ENCODE assay signal across 24 mouse cellular contexts in the genomic region with DNA sequence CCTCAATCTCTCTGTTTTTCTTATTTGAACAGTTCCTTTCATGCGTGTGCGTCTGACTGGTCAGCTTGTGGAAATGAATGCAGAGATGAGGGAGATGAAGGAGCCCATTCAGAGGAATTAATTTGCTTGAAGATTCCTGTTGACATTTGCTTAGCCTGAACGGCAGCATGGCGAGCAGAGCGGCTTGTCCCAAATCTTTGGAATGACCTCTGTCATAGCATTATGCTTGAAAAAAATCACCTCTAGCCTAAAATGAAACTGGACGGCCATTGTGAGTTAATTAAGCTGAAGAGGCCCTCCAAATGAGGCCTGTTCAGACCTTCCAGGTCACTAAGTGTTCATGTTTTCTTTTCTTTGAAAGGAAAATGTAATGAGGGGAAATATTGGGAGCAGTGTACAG. TPM values are rescaled to one million over a fixed set of nuclear protein-coding genes. Genes with fewer than 3 reads are reported as not detected.
DNase-seq lines count a peak whose midpoint lies in the region; ATAC-seq lines count a peak whose summit lies in the region.
"Had no signal": no experiment of that assay in that cellular context is flagged by ENCODE, and none has a peak within 500 bp of the region (broad histone marks: within the 10 kb centered on the region; RNA-seq: fewer than 3 reads in every experiment).

No protein-coding gene starts in this region.

- peak; percentile 61 for DNase-seq in embryonic facial prominence, embryonic 14.5 days (ENCODE audit: low spot score)
- no peak for DNase-seq in embryonic facial prominence, embryonic 10.5 days (ENCODE audit: low spot score)
- peak; percentile 97 for DNase-seq in Muller cell, postnatal 12 days (ENCODE audit: inconsistent ontology term)
- peak; percentile 89 for DNase-seq in retina, embryonic 14.5 days (ENCODE audit: low spot score)
- DNase-seq in kidney, adult 8-10 months = no peak
- DNase-seq in adrenal gland, adult 2 months = no peak
- DNase-seq: adrenal gland, adult 8-10 months; adrenal gland, postnatal 14 days; adrenal gland, postnatal 36 days; B cell, adult 2 months; cerebellum, adult 11-12 months; cerebellum, adult 2 months; cerebellum, adult 9-10 months; cerebellum, postnatal 10 days; cerebellum, postnatal 25 days; forebrain, postnatal 0 days had no signal

- 71% methylated on average over 6 of the region's 6 CpGs for WGBS in embryonic facial prominence, embryonic 14.5 days
- WGBS in embryonic facial prominence, embryonic 10.5 days = 68% methylated on average over 6 of the region's 6 CpGs

- peak; percentile 32; the same call in 1 of the 2 replicates for ATAC-seq in embryonic facial prominence, embryonic 14.5 days (ENCODE audit: low read depth)
- ATAC-seq: CD4-positive, CD25-positive, alpha-beta regulatory T cell, adult 4 months; forebrain, embryonic 13.5 days; forebrain, embryonic 15.5 days; forebrain, postnatal 0 days had no signal

- H3K36me3 ChIP-seq in embryonic facial prominence, embryonic 14.5 days (ENCODE audit: control insufficient read depth, insufficient read depth, low read length) = no peaks in the 10 kb centered on the region
- H3K36me3 ChIP-seq in embryonic facial prominence, embryonic 10.5 days (replicated peaks) = no peaks in the 10 kb centered on the region
- H3K36me3 ChIP-seq: embryonic facial prominence, embryonic 13.5 days; forebrain, embryonic 15.5 days; G1E had no signal

- no peak overlapping the region for H3K4me3 ChIP-seq in embryonic facial prominence, embryonic 14.5 days (ENCODE audit: low read depth, low read length)
- no peak overlapping the region for H3K4me3 ChIP-seq in embryonic facial prominence, embryonic 10.5 days
- H3K4me3 ChIP-seq: embryonic facial prominence, embryonic 13.5 days; forebrain, embryonic 13.5 days; forebrain, embryonic 15.5 days had no signal

- no peak overlapping the region for H3K4me2 ChIP-seq in embryonic facial prominence, embryonic 14.5 days (ENCODE audit: low read depth, low read length)
- H3K4me2 ChIP-seq: embryonic facial prominence, embryonic 13.5 days; forebrain, embryonic 13.5 days; forebrain, embryonic 15.5 days had no signal

- 0 out of 2 replicates have a peak, but pooled peaks cover 3% of the 10 kb centered on the region for H3K4me1 ChIP-seq in embryonic facial prominence, embryonic 14.5 days (ENCODE audit: control insufficient read depth, insufficient read depth, low read length)
- H3K4me1 ChIP-seq in embryonic facial prominence, embryonic 10.5 days = peaks cover 30% of the 10 kb centered on the region

- H3K27me3 ChIP-seq in embryonic facial prominence, embryonic 14.5 days (replicated peaks; ENCODE audit: control insufficient read depth, insufficient read depth, low read length) = no peaks in the 10 kb centered on the region
- peaks cover 4% of the 10 kb centered on the region; the same call in 1 of the 2 replicates for H3K27me3 ChIP-seq in embryonic facial prominence, embryonic 10.5 days (replicated peaks; ENCODE audit: low read depth, poor library complexity, severe bottlenecking)
- H3K27me3 ChIP-seq: CH12.LX; forebrain, embryonic 15.5 days had no signal

- H3K27ac ChIP-seq in embryonic facial prominence, embryonic 14.5 days (replicated peaks; ENCODE audit: low read depth, low read length) = no peak overlapping the region
- no peak overlapping the region for H3K27ac ChIP-seq in embryonic facial prominence, embryonic 10.5 days (replicated peaks)
- H3K27ac ChIP-seq: embryonic facial prominence, embryonic 13.5 days; forebrain, embryonic 13.5 days; forebrain, embryonic 15.5 days had no signal

- H3K9ac ChIP-seq in embryonic facial prominence, embryonic 14.5 days (ENCODE audit: low read depth, low read length) = no peak overlapping the region
- H3K9ac ChIP-seq: embryonic facial prominence, embryonic 13.5 days; forebrain, embryonic 13.5 days; forebrain, embryonic 15.5 days; forebrain, postnatal 0 days had no signal

- no peaks in the 10 kb centered on the region for H3K9me3 ChIP-seq in embryonic facial prominence, embryonic 14.5 days (ENCODE audit: control insufficient read depth, low read length)
- H3K9me3 ChIP-seq in embryonic facial prominence, embryonic 10.5 days = no peaks in the 10 kb centered on the region
- H3K9me3 ChIP-seq: embryonic facial prominence, embryonic 13.5 days; forebrain, embryonic 13.5 days; forebrain, embryonic 15.5 days; G1E had no signal

RNA-seq across cellular contexts. Expression of a gene that starts 15.3 kb away (rescaled TPM):
- polyA plus RNA-seq in embryonic facial prominence, embryonic 14.5 days (2014; fragmentation: Nextera tagmentation; extraction: Ambion mirVana) = not detected in 2 replicates
- polyA plus RNA-seq in embryonic facial prominence, embryonic 10.5 days (2016; fragmentation: Nextera tagmentation; extraction: Ambion mirVana) = 0.27 TPM in 1 of 2 replicates, not detected in the other
- total RNA-seq in adrenal gland, adult 2 months (2021) = 1 to 10 TPM in 1 of 2 experiments, under 1 TPM in 1; 0.31 to 2.5 TPM
- not detected in 2 replicates for polyA plus RNA-seq in adrenal gland, adult 2 months (2012; rRNA removed)
- total RNA-seq: CH12.LX; forebrain, postnatal 0 days; G1E had no signal
- polyA plus RNA-seq: brain, embryonic 14.5 days; CD4-positive, CD25-positive, alpha-beta regulatory T cell, adult 4 months; cerebellum, adult 2 months; cortical plate, adult 2 months; embryonic facial prominence, embryonic 13.5 days; forebrain, embryonic 13.5 days; forebrain, embryonic 15.5 days; forebrain, postnatal 0 days; G1E had no signal

RNA-seq across cellular contexts. Expression of a gene that starts 20.1 kb away (rescaled TPM):
- 1,320 and 1,483 TPM in 2 replicates for polyA plus RNA-seq in embryonic facial prominence, embryonic 14.5 days (2014; fragmentation: Nextera tagmentation; extraction: Ambion mirVana)
- 3,458 and 4,025 TPM in 2 replicates for polyA plus RNA-seq in embryonic facial prominence, embryonic 10.5 days (2016; fragmentation: Nextera tagmentation; extraction: Ambion mirVana)
- 100 to 1,000 TPM; 381 to 501 TPM for total RNA-seq in adrenal gland, adult 2 months (2021)
- 425 and 428 TPM in 2 replicates for polyA plus RNA-seq in adrenal gland, adult 2 months (2012; rRNA removed)

Comparison
In these comparisons a context has a peak if more than half of its experiments do, and no peak if none do; other contexts are left out.
1. DNase-seq: peak in embryonic facial prominence, embryonic 14.5 days (single experiment), Muller cell, postnatal 12 days (single experiment) and retina, embryonic 14.5 days (single experiment); none in embryonic facial prominence, embryonic 10.5 days (single experiment), kidney, adult 8-10 months (0 of 2) and adrenal gland, adult 2 months (single experiment).